Mouse (Mus musculus) embryonic facial prominence, embryonic 12.5 days (tissue): ENCODE data around the gene Fscn2. TPM values are rescaled to one million over a fixed set of nuclear protein-coding genes. Genes with fewer than 3 reads are reported as not detected.

Experiments used
- ATAC-seq: fragments of 200-750 bp; cut with Nextera tagmentation; 2 replicates; pipeline ENCODE4 v1.8.0; 2017; ENCODE audit not compliant: insufficient number of reproducible peaks, insufficient read depth, low FRiP score, low TSS enrichment
- H3K27ac ChIP-seq: fragments of 300-500 bp; sonication (generic); 2 replicates; pipeline ENCODE4 v1.5.1; 2016; ENCODE audit warnings: mild to moderate bottlenecking
- H3K27me3 ChIP-seq: fragments of 300-500 bp; sonication (generic); 2 replicates; pipeline ENCODE4 v1.6.1; 2016; ENCODE audit warnings: mild to moderate bottlenecking, moderate library complexity
- H3K36me3 ChIP-seq: fragments of 300-500 bp; sonication (generic); 2 replicates; pipeline ENCODE4 v1.6.1; 2016; ENCODE audit warnings: mild to moderate bottlenecking
- H3K4me1 ChIP-seq: fragments of 300-500 bp; sonication (generic); 2 replicates; pipeline ENCODE4 v1.6.1; 2016
- H3K4me2 ChIP-seq: fragments of 300-500 bp; sonication (generic); replicated peaks from 2 replicates; pipeline ENCODE4 v1.6.1; 2016; ENCODE audit warnings: mild to moderate bottlenecking, moderate library complexity
- H3K4me3 ChIP-seq: fragments of 300-500 bp; sonication (generic); 2 replicates; pipeline ENCODE4 v1.5.1; 2016; ENCODE audit warnings: mild to moderate bottlenecking
- H3K9ac ChIP-seq: fragments of 300-500 bp; sonication (generic); 2 replicates; pipeline ENCODE4 v1.6.1; 2016; ENCODE audit warnings: mild to moderate bottlenecking, moderate library complexity
- H3K9me3 ChIP-seq: fragments of 300-500 bp; sonication (generic); 2 replicates; pipeline ENCODE4 v1.6.1; 2016; ENCODE audit warnings: mild to moderate bottlenecking, moderate library complexity
- WGBS: fragments of 180-500 bp; shearing (Covaris S2); methylation state at CpG from one replicate; pipeline ENCODE4 v1.1.7; 2016; 5-methylcytosine and 5-hydroxymethylcytosine counted together
- polyA plus RNA-seq: library from polyadenylated mRNA; unstranded; fragments of >200 nt; fragmentation: Nextera tagmentation; extraction: Ambion mirVana; gene quantifications from 2 replicates; pipeline ENCODE4 v1.2.1, GENCODE M21; 2016

The Fscn2 gene
- polyA plus RNA-seq, 1 experiment from 2014 or later = 0.61 TPM

- Histone ChIP-seq H3K9ac (no peak overlapping the region), H3K9me3 (no peaks in the 10 kb centered on the region), H3K27me3 (no peaks in the 10 kb centered on the region), H3K4me2 (no peak overlapping the region), H3K4me1 (peaks cover 58% of the 10 kb centered on the region), H3K27ac (no peak overlapping the region), H3K36me3 (no peaks in the 10 kb centered on the region; the same call in 1 of the 2 replicates), H3K4me3 (no peak overlapping the region)
- WGBS = 89% methylated on average over 17 of the region's 17 CpGs
- ATAC-seq = no peak
Observed at GRCm38 (mm10) chr11:120354304-120355276, 6.7 kb upstream of the Fscn2 start.

GRCm38 (mm10) chr11:120355277-120356039 is 5.9 kb upstream of the Fscn2 start:
- WGBS = 62% methylated on average over 5 of the region's 5 CpGs
- Histone ChIP-seq H3K36me3 (no peaks in the 10 kb centered on the region; the same call in 1 of the 2 replicates), H3K9ac (no peak overlapping the region), H3K9me3 (no peaks in the 10 kb centered on the region), H3K27ac (no peak overlapping the region), H3K4me1 (peaks cover 67% of the 10 kb centered on the region), H3K4me3 (no peak overlapping the region), H3K27me3 (no peaks in the 10 kb centered on the region), H3K4me2 (no peak overlapping the region)
- ATAC-seq = no peak

- no peak for ATAC-seq
- H3K36me3 ChIP-seq = no peaks in the 10 kb centered on the region; the same call in 1 of the 2 replicates
- H3K4me2 ChIP-seq = no peak overlapping the region
- no peak overlapping the region for H3K9ac ChIP-seq
- H3K4me3 ChIP-seq = no peak overlapping the region
- peaks cover 68% of the 10 kb centered on the region for H3K4me1 ChIP-seq
- peak overlapping the region; percentile 97; the same call in 1 of the 2 replicates for H3K27ac ChIP-seq
- WGBS = 84% methylated on average over 15 of the region's 15 CpGs
- no peaks in the 10 kb centered on the region for H3K27me3 ChIP-seq
- H3K9me3 ChIP-seq = no peaks in the 10 kb centered on the region
Observed at GRCm38 (mm10) chr11:120356319-120356840, 5.0 kb upstream of the Fscn2 start.

GRCm38 (mm10) chr11:120356900-120357299 is 4.4 kb upstream of the Fscn2 start:
- Histone ChIP-seq H3K36me3 (no peaks in the 10 kb centered on the region), H3K4me1 (peaks cover 67% of the 10 kb centered on the region), H3K27ac (peak overlapping the region; percentile 97; the same call in 1 of the 2 replicates), H3K4me3 (no peak overlapping the region), H3K27me3 (no peaks in the 10 kb centered on the region), H3K9ac (no peak overlapping the region), H3K4me2 (no peak overlapping the region), H3K9me3 (no peaks in the 10 kb centered on the region)
- WGBS = 91% methylated on average over 4 of the region's 4 CpGs
- ATAC-seq = no peak

GRCm38 (mm10) chr11:120357791-120358401 is 3.4 kb upstream of the Fscn2 start:
- H3K9ac ChIP-seq = no peak overlapping the region
- peaks cover 67% of the 10 kb centered on the region for H3K4me1 ChIP-seq
- 6% methylated on average over 10 of the region's 10 CpGs for WGBS
- H3K9me3 ChIP-seq = no peaks in the 10 kb centered on the region
- H3K4me3 ChIP-seq = no peak overlapping the region
- H3K4me2 ChIP-seq = peak overlapping the region; percentile 19; the same call in 1 of the 2 replicates
- no peaks in the 10 kb centered on the region for H3K36me3 ChIP-seq
- ATAC-seq = peak; percentile 80
- peak overlapping the region; percentile 97 for H3K27ac ChIP-seq
- no peaks in the 10 kb centered on the region for H3K27me3 ChIP-seq

- no peak overlapping the region for H3K9ac ChIP-seq
- no peaks in the 10 kb centered on the region for H3K36me3 ChIP-seq
- H3K4me2 ChIP-seq = no peak overlapping the region
- WGBS = 83% methylated on average over 6 of the region's 6 CpGs
- no peaks in the 10 kb centered on the region for H3K27me3 ChIP-seq
- no peak for ATAC-seq
- peak overlapping the region; percentile 97 for H3K27ac ChIP-seq
- H3K4me3 ChIP-seq = no peak overlapping the region
- no peaks in the 10 kb centered on the region for H3K9me3 ChIP-seq
- peaks cover 60% of the 10 kb centered on the region for H3K4me1 ChIP-seq
Observed at GRCm38 (mm10) chr11:120359391-120359790, 1.9 kb upstream of the Fscn2 start.

DNA sequence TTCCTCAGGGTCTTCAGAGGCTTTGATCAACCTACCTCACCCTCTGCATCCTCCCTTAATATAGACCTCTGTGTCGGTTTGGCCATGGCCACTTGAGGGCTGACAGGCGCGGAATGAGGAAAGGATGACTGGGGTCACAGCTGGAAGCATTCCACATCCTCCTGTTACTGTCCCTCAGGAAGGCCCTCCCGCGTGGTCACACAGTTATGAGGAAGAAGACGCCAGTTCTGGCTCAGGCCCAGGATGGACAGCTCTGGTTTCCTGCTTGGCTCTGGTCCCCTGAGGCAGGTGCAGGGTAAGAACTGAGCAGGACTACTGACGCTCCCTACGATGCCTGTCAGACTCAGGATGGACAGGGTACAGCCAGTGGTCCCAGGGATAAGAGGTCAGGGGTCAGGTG is 1.3 kb upstream of the Fscn2 start:
- Histone ChIP-seq H3K36me3 (no peaks in the 10 kb centered on the region), H3K9me3 (no peaks in the 10 kb centered on the region), H3K9ac (no peak overlapping the region), H3K27me3 (no peaks in the 10 kb centered on the region), H3K4me3 (no peak overlapping the region), H3K4me1 (peaks cover 56% of the 10 kb centered on the region), H3K4me2 (no peak overlapping the region), H3K27ac (0 out of 2 replicates have a peak overlapping the region, but pooled peaks have one; percentile 17)
- 45% methylated on average over 8 of the region's 8 CpGs for whole genome bisulfite sequencing
- ATAC-seq = no peak

DNA sequence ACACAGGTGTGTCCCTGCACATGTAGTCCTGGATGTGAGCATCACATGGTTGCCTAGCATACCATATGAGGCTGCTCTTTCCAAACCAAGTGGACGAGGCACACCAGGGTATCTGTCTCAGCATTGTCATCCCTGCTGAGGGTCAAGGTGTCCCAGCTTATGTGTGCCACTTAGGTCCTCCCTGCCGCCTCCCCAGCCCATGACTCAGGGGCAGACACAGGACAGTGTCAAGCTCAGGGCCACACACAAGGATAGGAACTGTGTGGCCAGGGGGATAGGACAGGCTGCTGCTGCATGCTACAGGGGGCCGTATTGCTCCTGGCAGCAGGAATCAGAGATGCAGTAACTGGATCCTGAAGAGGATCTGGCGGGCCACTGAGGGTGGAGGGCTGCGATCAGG is 579 bp upstream of the Fscn2 start:
- Histone ChIP-seq H3K4me2 (no peak overlapping the region), H3K4me1 (peaks cover 53% of the 10 kb centered on the region), H3K4me3 (no peak overlapping the region), H3K9ac (0 out of 2 replicates have a peak overlapping the region, but pooled peaks have one; percentile 30), H3K27me3 (no peaks in the 10 kb centered on the region), H3K9me3 (no peaks in the 10 kb centered on the region), H3K36me3 (no peaks in the 10 kb centered on the region), H3K27ac (peak overlapping the region; percentile 50; the same call in 1 of the 2 replicates)
- 63% methylated on average over 5 of the region's 5 CpGs for WGBS
- ATAC-seq = no peak

GRCm38 (mm10) chr11:120362891-120363290 is 1.6 kb downstream of the Fscn2 start:
- H3K4me1 ChIP-seq = peaks cover 50% of the 10 kb centered on the region
- WGBS = 83% methylated on average over 6 of the region's 6 CpGs

GRCm38 (mm10) chr11:120366443-120367027 is 5.2 kb downstream of the Fscn2 start:
- Histone ChIP-seq H3K36me3 (peaks cover 27% of the 10 kb centered on the region), H3K27me3 (no peaks in the 10 kb centered on the region), H3K4me3 (no peak overlapping the region), H3K4me1 (peaks cover 19% of the 10 kb centered on the region), H3K4me2 (no peak overlapping the region), H3K9ac (no peak overlapping the region), H3K27ac (no peak overlapping the region), H3K9me3 (no peaks in the 10 kb centered on the region)
- 40% methylated on average over 7 of the region's 7 CpGs for WGBS
- ATAC-seq = no peak

More at GRCm38 (mm10) chr11:120362891-120363290, 1.6 kb downstream of the Fscn2 start:
- Histone ChIP-seq H3K27ac (no peak overlapping the region), H3K9ac (no peak overlapping the region), H3K4me3 (no peak overlapping the region), H3K9me3 (no peaks in the 10 kb centered on the region), H3K27me3 (no peaks in the 10 kb centered on the region), H3K4me2 (no peak overlapping the region), H3K36me3 (no peaks in the 10 kb centered on the region)
- no peak for ATAC-seq

DNA sequence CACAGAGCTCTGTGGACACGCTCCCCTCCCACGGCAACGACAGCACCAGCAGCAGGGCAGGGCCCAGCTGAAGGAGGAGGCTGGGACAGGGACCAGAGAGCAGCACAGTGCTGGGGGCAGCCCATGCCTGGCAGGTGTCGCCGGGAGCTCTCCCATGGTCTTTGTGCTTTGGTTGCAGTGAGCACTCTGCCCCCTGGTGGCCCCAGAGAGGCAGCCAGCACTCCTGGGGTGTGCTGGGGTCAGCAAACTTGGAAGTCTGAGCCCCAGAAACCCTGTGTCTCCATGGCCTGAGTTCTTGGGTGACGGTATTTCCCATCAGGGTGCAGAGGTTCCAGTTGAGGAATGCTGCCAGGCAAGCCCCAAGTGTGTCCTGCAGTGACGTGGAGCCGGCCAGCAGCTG is 8.3 kb downstream of the Fscn2 start:
- no peak overlapping the region for H3K4me3 ChIP-seq
- 38% methylated on average over 8 of the region's 8 CpGs for WGBS
- H3K27ac ChIP-seq = 0 out of 2 replicates have a peak overlapping the region, but pooled peaks have one; percentile 3
- peak; percentile 13; the same call in 1 of the 2 replicates for ATAC-seq
- H3K4me2 ChIP-seq = no peak overlapping the region
- no peaks in the 10 kb centered on the region for H3K27me3 ChIP-seq
- H3K4me1 ChIP-seq = peaks cover 11% of the 10 kb centered on the region; the same call in 1 of the 2 replicates
- H3K9ac ChIP-seq = no peak overlapping the region
- peaks cover 57% of the 10 kb centered on the region for H3K36me3 ChIP-seq
- no peaks in the 10 kb centered on the region for H3K9me3 ChIP-seq
